Mouse (Mus musculus) lung, embryonic 15.5 days (tissue): Measurements from ENCODE around the gene Gpx3. TPM values are rescaled to one million over a fixed set of nuclear protein-coding genes. Genes with fewer than 3 reads are reported as not detected.
"Not testable (repeated sequence)": the region's sequence is repeated elsewhere in the genome, so short reads cannot be mapped to it uniquely, and the experiment has no call there.

Experiments
- ATAC-seq: fragments of 200-750 bp; cut with Nextera tagmentation; 2 replicates; pipeline ENCODE4 v1.8.0; 2017; ENCODE audit warnings: moderate number of reproducible peaks, borderline replicate concordance; ENCODE audit not compliant: low FRiP score, low TSS enrichment; ENCODE audit errors: extremely low read depth
- H3K27ac ChIP-seq: fragments of 300-500 bp; sonication (generic); 2 replicates; pipeline ENCODE4 v1.5.1; 2015; ENCODE audit warnings: moderate library complexity, mild to moderate bottlenecking, inconsistent platforms
- H3K27me3 ChIP-seq: fragments of 300-500 bp; sonication (generic); 2 replicates; pipeline ENCODE4 v1.6.1; 2015; ENCODE audit warnings: inconsistent platforms
- H3K36me3 ChIP-seq: fragments of 300-500 bp; sonication (generic); 2 replicates; pipeline ENCODE4 v1.6.1; 2015; ENCODE audit warnings: inconsistent platforms
- H3K4me1 ChIP-seq: fragments of 300-500 bp; sonication (generic); 2 replicates; pipeline ENCODE4 v1.6.1; 2015; ENCODE audit warnings: inconsistent platforms
- H3K4me2 ChIP-seq: fragments of 300-500 bp; sonication (generic); 2 replicates; pipeline ENCODE4 v1.6.1; 2015; ENCODE audit warnings: inconsistent platforms, mild to moderate bottlenecking, moderate library complexity
- H3K4me3 ChIP-seq: fragments of 300-500 bp; sonication (generic); 2 replicates; pipeline ENCODE4 v1.5.1; 2015; ENCODE audit warnings: mild to moderate bottlenecking, inconsistent platforms
- H3K9ac ChIP-seq: fragments of 300-500 bp; sonication (generic); 2 replicates; pipeline ENCODE4 v1.6.1; 2015; ENCODE audit warnings: inconsistent platforms
- H3K9me3 ChIP-seq: fragments of 300-500 bp; sonication (generic); 2 replicates; pipeline ENCODE4 v1.6.1; 2016; ENCODE audit warnings: inconsistent platforms
- WGBS: fragments of 180-500 bp; shearing (Covaris S2); methylation state at CpG from one replicate; pipeline ENCODE4 v1.1.7; 2015; 5-methylcytosine and 5-hydroxymethylcytosine counted together
- polyA plus RNA-seq: library from polyadenylated mRNA; unstranded; fragments of >200 nt; fragmentation: Nextera tagmentation; extraction: Ambion mirVana; gene quantifications from 2 replicates; pipeline ENCODE4 v1.2.1, GENCODE M21; 2015

Gene Gpx3
- polyA plus RNA-seq, result 149 and 200 TPM in 2 replicates

- H3K27ac ChIP-seq, result 0 out of 2 replicates have a peak within 1 kb of the TSS, but pooled peaks have one; percentile 24
- peak within 1 kb of the TSS; percentile 30 for H3K9ac ChIP-seq
These were observed at the start of gene Gpx3 for GRCm38 (mm10) chr11:54902333-54903323. Gpx3 (plus strand) TSS chr11:54902453.

GRCm38 (mm10) chr11:54858880-54859279, 43.4 kb upstream of the Gpx3 start:
- ATAC-seq, H3K27ac ChIP-seq, H3K9me3 ChIP-seq, H3K4me1 ChIP-seq, H3K36me3 ChIP-seq, H3K4me3 ChIP-seq, H3K9ac ChIP-seq, H3K27me3 ChIP-seq: not testable (repeated sequence)
- H3K4me2 ChIP-seq, result peak overlapping the region; percentile 85; the same call in 1 of the 2 replicates
- 91% methylated on average over 8 of the region's 12 CpGs for WGBS

More at GRCm38 (mm10) chr11:54902333-54903323, at the start of gene Gpx3:
- Histone ChIP-seq H3K4me1 (peaks cover 20% of the 10 kb centered on the region), H3K36me3 (no peaks in the 10 kb centered on the region), H3K4me3 (peak within 1 kb of the TSS; percentile 54), H3K9me3 (no peaks in the 10 kb centered on the region), H3K27me3 (no peaks in the 10 kb centered on the region), H3K4me2 (peak within 1 kb of the TSS; percentile 89)
- WGBS, result 12% methylated on average over 42 of the region's 45 CpGs
- ATAC-seq, result peak; percentile 86; the same call in 1 of the 2 replicates

- H3K36me3 ChIP-seq, result no peaks in the 10 kb centered on the region
- peak overlapping the region; percentile 61 for H3K9ac ChIP-seq
- H3K4me1 ChIP-seq, result peaks cover 8% of the 10 kb centered on the region
- H3K4me3 ChIP-seq, result peak overlapping the region; percentile 68
- H3K27ac ChIP-seq, result no peak overlapping the region
- no peaks in the 10 kb centered on the region for H3K27me3 ChIP-seq
- no peaks in the 10 kb centered on the region for H3K9me3 ChIP-seq
- no peak for ATAC-seq
- WGBS, result 24% methylated on average over 11 of the region's 11 CpGs
- H3K4me2 ChIP-seq, result peak overlapping the region; percentile 85
These were observed 42.7 kb upstream of the Gpx3 start for GRCm38 (mm10) chr11:54859322-54860165.

- H3K27me3 ChIP-seq, result no peaks in the 10 kb centered on the region
These were observed 41.8 kb upstream of the Gpx3 start, which contains the start of gene Lyrm7 for GRCm38 (mm10) chr11:54860256-54861038. Lyrm7 (minus strand) TSS chr11:54860916.

GRCm38 (mm10) chr11:54861471-54862420, 40.5 kb upstream of the Gpx3 start:
- no peaks in the 10 kb centered on the region for H3K36me3 ChIP-seq
- H3K4me1 ChIP-seq, result peaks cover 12% of the 10 kb centered on the region
- no peak for ATAC-seq
- H3K27ac ChIP-seq, result no peak overlapping the region
- H3K4me3 ChIP-seq, result peak overlapping the region; percentile 68; the same call in 1 of the 2 replicates
- peak overlapping the region; percentile 49; the same call in 1 of the 2 replicates for H3K4me2 ChIP-seq
- 82% methylated on average over 5 of the region's 5 CpGs for WGBS
- no peaks in the 10 kb centered on the region for H3K9me3 ChIP-seq
- no peak overlapping the region for H3K9ac ChIP-seq
- H3K27me3 ChIP-seq, result no peaks in the 10 kb centered on the region

More at GRCm38 (mm10) chr11:54860256-54861038, 41.8 kb upstream of the Gpx3 start, which contains the start of gene Lyrm7:
- Histone ChIP-seq H3K4me2 (peak within 1 kb of the TSS; percentile 85), H3K9me3 (no peaks in the 10 kb centered on the region), H3K36me3 (no peaks in the 10 kb centered on the region), H3K9ac (peak within 1 kb of the TSS; percentile 61), H3K4me1 (peaks cover 9% of the 10 kb centered on the region), H3K27ac (peak within 1 kb of the TSS; percentile 88), H3K4me3 (peak within 1 kb of the TSS; percentile 68)
- ATAC-seq, result peak; percentile 97
- under 1% methylated on average over 42 of the region's 42 CpGs for WGBS

- Histone ChIP-seq H3K4me2 (no peak overlapping the region), H3K27me3 (no peaks in the 10 kb centered on the region), H3K36me3 (no peaks in the 10 kb centered on the region), H3K4me1 (peaks cover 18% of the 10 kb centered on the region), H3K9ac (no peak overlapping the region), H3K4me3 (no peak overlapping the region), H3K9me3 (no peaks in the 10 kb centered on the region), H3K27ac (no peak overlapping the region)
- ATAC-seq, result no peak
- WGBS, result 43% methylated on average over 10 of the region's 10 CpGs
These were observed 39.4 kb upstream of the Gpx3 start for GRCm38 (mm10) chr11:54862621-54863520.

- H3K9me3 ChIP-seq, result no peaks in the 10 kb centered on the region
- H3K36me3 ChIP-seq, result peaks cover 12% of the 10 kb centered on the region
- no peak for ATAC-seq
- H3K4me2 ChIP-seq, result peak overlapping the region; percentile 57
- 67% methylated on average over 6 of the region's 6 CpGs for WGBS
- peak overlapping the region; percentile 89 for H3K27ac ChIP-seq
- H3K27me3 ChIP-seq, result no peaks in the 10 kb centered on the region
- H3K9ac ChIP-seq, result peak overlapping the region; percentile 33
- H3K4me3 ChIP-seq, result peak overlapping the region; percentile 80
- peaks cover 17% of the 10 kb centered on the region for H3K4me1 ChIP-seq
These were observed 36.7 kb upstream of the Gpx3 start for GRCm38 (mm10) chr11:54865330-54866085.

- Histone ChIP-seq H3K4me3 (peak within 1 kb of the TSS; percentile 80), H3K4me1 (peaks cover 17% of the 10 kb centered on the region), H3K9ac (peak within 1 kb of the TSS; percentile 90), H3K27ac (peak within 1 kb of the TSS; percentile 89), H3K36me3 (peaks cover 20% of the 10 kb centered on the region), H3K27me3 (no peaks in the 10 kb centered on the region), H3K9me3 (no peaks in the 10 kb centered on the region), H3K4me2 (peak within 1 kb of the TSS; percentile 57)
- under 1% methylated on average over 107 of the region's 107 CpGs for WGBS
- ATAC-seq, result peak; percentile 85
These were observed 35.9 kb upstream of the Gpx3 start, which contains the start of gene Hint1 for GRCm38 (mm10) chr11:54866119-54867048. Hint1 (plus strand) TSS chr11:54866383.
